Mouse (Mus musculus): ENCODE results near the gene Vegfd. TPM values are rescaled to one million over a fixed set of nuclear protein-coding genes. Genes with fewer than 3 reads are reported as not detected.

Vegfd gene
- polyA plus RNA-seq, 1 experiment = 1.7 TPM

GRCm38 (mm10) chrX:164418008-164418407 is 44.8 kb downstream of the Vegfd start:
- no peak for DNase-seq (ENCODE audit: low read depth, low spot score)

- DNase-seq (ENCODE audit: low read depth, low spot score) = peak; percentile 69
- 15% methylated on average over 40 of the region's 40 CpGs for WGBS
These were observed 46.3 kb downstream of the Vegfd start, which contains the start of gene Piga for GRCm38 (mm10) chrX:164419471-164419939. Piga (plus strand) TSS chrX:164419787.

- 16% methylated on average over 13 of the region's 13 CpGs for WGBS
- no peak for DNase-seq (ENCODE audit: low read depth, low spot score)
These were observed 46.8 kb downstream of the Vegfd start for GRCm38 (mm10) chrX:164419955-164420354.

DNA sequence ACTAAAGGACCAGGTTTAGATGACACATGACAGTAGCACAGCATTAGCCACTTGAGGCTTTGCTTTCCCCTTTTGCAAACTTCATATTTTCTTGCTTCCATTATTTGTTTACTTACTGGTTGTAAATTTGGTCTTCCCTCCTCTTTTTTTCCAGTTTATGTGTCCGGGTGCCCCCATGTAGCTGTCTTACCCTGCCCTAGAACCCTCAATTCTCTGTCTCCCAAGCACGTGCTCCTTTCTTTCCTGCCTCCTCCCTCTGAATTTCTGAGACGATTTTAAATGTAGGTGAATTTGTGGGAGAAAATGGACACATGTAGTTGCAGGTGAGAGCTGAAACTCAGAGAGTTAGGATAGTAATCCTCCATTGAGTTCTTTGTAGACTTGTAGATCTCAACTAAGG is 47.3 kb downstream of the Vegfd start:
- 18% methylated on average over 3 of the region's 3 CpGs for WGBS
- DNase-seq (ENCODE audit: low read depth, low spot score) = no peak

GRCm38 (mm10) chrX:164424821-164425220 is 51.6 kb downstream of the Vegfd start:
- 76% methylated on average over 1 of the region's 1 CpGs for WGBS

GRCm38 (mm10) chrX:164427295-164427694 is 54.1 kb downstream of the Vegfd start:
- 40% methylated on average over 4 of the region's 4 CpGs for WGBS
- DNase-seq (ENCODE audit: low read depth, low spot score) = no peak

More at GRCm38 (mm10) chrX:164424821-164425220, 51.6 kb downstream of the Vegfd start:
- DNase-seq (ENCODE audit: low read depth, low spot score) = no peak

DNA sequence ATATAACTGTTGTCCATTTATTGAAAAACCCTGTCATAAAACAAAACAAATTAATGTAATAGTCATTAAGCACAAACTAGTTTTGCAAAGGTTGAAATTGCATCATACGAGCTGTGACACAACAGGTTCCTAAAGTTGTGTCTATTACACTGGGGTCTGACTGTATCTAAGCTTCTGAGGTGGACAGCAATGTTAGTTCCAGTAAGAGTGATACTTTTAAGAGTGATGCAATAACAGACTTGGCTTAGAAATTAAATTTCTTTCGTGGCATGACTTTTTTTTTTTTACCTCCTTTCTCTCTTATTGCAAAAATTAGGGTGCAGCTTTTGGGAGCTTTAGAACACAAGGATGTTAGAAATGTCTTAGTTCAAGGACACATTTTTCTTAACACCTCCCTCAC is 55.0 kb downstream of the Vegfd start:
- WGBS = 76% methylated on average over 2 of the region's 2 CpGs
- DNase-seq (ENCODE audit: low read depth, low spot score) = no peak

- DNase-seq (ENCODE audit: low read depth, low spot score) = no peak
These were observed 57.4 kb downstream of the Vegfd start for GRCm38 (mm10) chrX:164430621-164431020.

GRCm38 (mm10) chrX:164431133-164431532 is 58.0 kb downstream of the Vegfd start:
- 58% methylated on average over 2 of the region's 2 CpGs for WGBS
- DNase-seq (ENCODE audit: low read depth, low spot score) = no peak

More at GRCm38 (mm10) chrX:164430621-164431020, 57.4 kb downstream of the Vegfd start:
- WGBS = 57% methylated on average over 6 of the region's 6 CpGs

GRCm38 (mm10) chrX:164431541-164431940 is 58.4 kb downstream of the Vegfd start:
- 81% methylated on average over 6 of the region's 6 CpGs for WGBS
- DNase-seq (ENCODE audit: low read depth, low spot score) = no peak

DNA sequence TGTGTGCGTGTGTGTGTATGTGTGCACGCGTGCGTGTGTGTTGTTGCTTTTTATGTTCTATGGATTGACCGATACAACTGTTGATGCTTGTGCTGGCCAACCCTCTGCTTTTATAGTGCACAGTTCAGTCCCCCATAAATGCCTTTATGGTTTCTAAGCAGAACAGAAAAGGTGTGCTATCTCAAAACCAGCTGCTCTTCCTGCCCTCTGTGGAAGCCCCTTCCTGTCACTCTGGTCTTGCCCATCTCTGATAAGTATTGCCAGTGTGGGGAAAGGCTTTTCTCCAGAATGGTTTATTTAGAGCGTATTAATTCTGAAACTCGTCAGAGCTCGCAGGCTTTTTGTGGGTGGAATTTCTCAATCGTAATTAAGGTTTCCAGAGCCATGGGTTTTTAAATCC is 59.5 kb downstream of the Vegfd start:
- 94% methylated on average over 9 of the region's 9 CpGs for WGBS
- DNase-seq (ENCODE audit: low read depth, low spot score) = no peak

GRCm38 (mm10) chrX:164436709-164437108 is 63.5 kb downstream of the Vegfd start, which contains the start of gene Asb11:
Asb11 (plus strand) TSS chrX:164436994.
- WGBS = 24% methylated on average over 8 of the region's 8 CpGs
- DNase-seq (ENCODE audit: low read depth, low spot score) = no peak

- 70% methylated on average over 7 of the region's 7 CpGs for WGBS
These were observed 66.3 kb downstream of the Vegfd start for GRCm38 (mm10) chrX:164439462-164439861.

GRCm38 (mm10) chrX:164440140-164440539 is 67.0 kb downstream of the Vegfd start:
- no peak for DNase-seq (ENCODE audit: low read depth, low spot score)
- 29% methylated on average over 2 of the region's 2 CpGs for WGBS

More at GRCm38 (mm10) chrX:164439462-164439861, 66.3 kb downstream of the Vegfd start:
- no peak for DNase-seq (ENCODE audit: low read depth, low spot score)

- WGBS = 58% methylated on average over 3 of the region's 3 CpGs
- no peak for DNase-seq (ENCODE audit: low read depth, low spot score)
These were observed 67.5 kb downstream of the Vegfd start for GRCm38 (mm10) chrX:164440703-164441102.

DNA sequence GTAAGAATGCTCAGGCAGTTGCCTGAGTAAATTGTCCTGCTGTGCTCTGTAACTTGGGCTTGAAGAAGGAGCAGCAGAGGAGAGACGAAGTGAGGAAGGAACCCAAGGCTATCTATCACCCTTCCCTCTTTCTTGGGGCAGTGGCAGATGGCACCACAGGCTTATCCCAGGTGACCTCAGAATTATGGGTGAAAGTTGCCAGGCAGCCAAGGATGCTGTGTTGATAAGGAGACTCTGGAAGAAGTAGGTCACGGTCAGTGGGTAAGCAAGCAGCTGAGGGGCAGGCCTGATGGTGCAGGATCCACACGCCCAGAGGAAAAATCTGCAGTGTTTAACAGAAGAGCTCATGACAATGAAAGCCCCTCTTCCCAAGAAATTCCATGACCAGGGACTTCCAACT is 68.1 kb downstream of the Vegfd start:
- DNase-seq (ENCODE audit: low read depth, low spot score) = no peak
- 77% methylated on average over 3 of the region's 3 CpGs for WGBS

DNA sequence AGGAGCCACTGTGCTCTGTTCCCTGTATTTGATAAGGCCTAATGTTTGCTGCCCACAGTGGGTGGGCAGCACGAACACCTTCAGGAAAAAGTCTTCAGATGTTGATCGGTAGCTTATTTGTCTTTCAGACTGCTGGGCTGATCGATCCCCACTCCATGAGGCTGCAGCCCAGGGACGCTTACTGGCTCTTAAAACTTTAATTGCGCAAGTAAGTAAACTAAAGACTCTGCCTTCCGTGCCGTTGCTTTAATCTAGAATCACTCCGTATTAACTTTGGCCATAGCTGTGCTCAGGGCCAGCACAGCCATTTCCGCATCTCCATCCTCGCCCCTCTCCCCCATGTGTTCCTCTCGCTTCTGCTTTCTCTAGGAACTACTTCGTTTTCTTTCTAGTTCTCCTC is 72.4 kb downstream of the Vegfd start:
- DNase-seq (ENCODE audit: low read depth, low spot score) = no peak
- 59% methylated on average over 12 of the region's 12 CpGs for WGBS

GRCm38 (mm10) chrX:164446106-164446551 is 73.0 kb downstream of the Vegfd start:
- WGBS = 57% methylated on average over 10 of the region's 10 CpGs
- DNase-seq (ENCODE audit: low read depth, low spot score) = no peak

- 83% methylated on average over 9 of the region's 9 CpGs for WGBS
- DNase-seq (ENCODE audit: low read depth, low spot score) = no peak
These were observed 73.9 kb downstream of the Vegfd start for GRCm38 (mm10) chrX:164446835-164447681.

GRCm38 (mm10) chrX:164447682-164448071 is 74.5 kb downstream of the Vegfd start:
- DNase-seq (ENCODE audit: low read depth, low spot score) = no peak
- 81% methylated on average over 2 of the region's 2 CpGs for WGBS

- no peak for DNase-seq (ENCODE audit: low read depth, low spot score)
These were observed 76.0 kb downstream of the Vegfd start for GRCm38 (mm10) chrX:164449201-164449600.

More at GRCm38 (mm10) chrX:164449201-164449600, 76.0 kb downstream of the Vegfd start:
- 19% methylated on average over 3 of the region's 3 CpGs for WGBS
